Mouse (Mus musculus) C2C12 (cell line): ENCODE results near the gene Tctn1.

ENCODE experiments used
- CTCF ChIP-seq: IDR thresholded peaks from one replicate; pipeline ENCODE4 v1.5.1; 2011; ENCODE audit not compliant: control insufficient read depth, insufficient read depth, insufficient read length
- MAX ChIP-seq: IDR thresholded peaks from one replicate; pipeline ENCODE4 v1.6.1; 2011; ENCODE audit warnings: mild to moderate bottlenecking, control low read depth

- TF ChIP-seq MAX (no peak), CTCF (no peak)
Observed at GRCm38 (mm10) chr5:122267136-122267535, 2.9 kb upstream of the Tctn1 start.
